Mouse (Mus musculus): ENCODE results near the gene Tmem50a. TPM values are rescaled to one million over a fixed set of nuclear protein-coding genes. Genes with fewer than 3 reads are reported as not detected.

The Tmem50a gene
- polyA plus RNA-seq, 1 experiment from 2014 or later = 177 TPM

DNA sequence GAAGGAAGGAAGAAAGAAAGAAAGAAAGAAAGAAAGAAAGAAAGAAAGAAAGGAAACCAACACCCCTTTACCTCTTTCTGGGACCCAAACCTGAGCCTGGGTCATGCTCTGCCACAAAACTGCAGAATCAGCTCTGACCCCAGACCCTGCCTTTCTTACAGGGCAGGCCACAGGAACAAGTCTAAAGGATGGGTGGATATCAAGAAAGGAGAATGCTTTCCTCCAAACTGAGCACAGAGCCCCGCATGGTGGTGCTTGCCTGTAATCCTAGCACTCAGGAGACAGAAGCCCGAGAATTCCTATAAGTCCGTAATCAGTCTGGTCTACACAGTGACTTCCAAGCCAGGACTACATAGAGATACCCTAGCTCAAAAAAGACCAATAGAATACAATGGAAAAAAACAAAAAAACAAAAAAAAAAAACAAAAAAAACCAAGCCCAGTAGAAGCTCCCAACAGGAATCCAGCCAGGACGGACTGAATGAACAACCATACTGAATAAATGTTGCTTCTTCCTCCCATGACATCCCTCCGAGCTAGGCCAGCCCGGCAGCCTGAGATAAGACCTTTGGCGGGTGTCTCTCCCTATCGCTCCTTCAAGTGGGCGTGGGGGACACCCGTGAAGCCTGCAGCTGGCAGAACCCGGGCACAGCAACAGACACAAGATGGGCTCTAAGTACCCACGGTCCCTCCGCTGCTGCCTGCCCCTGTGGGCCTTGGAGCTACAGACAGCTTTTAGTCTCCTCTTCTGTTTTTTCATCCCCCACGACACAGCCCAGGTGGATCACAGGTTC, 50.7 kb downstream of the Tmem50a start, which contains the start of gene Rhd:
Gene Rhd (plus strand): TSS at position 600 of the 793 bp plus-strand sequence.
- 62% methylated on average over 14 of the region's 14 CpGs for WGBS
- H3K4me2 ChIP-seq (ENCODE audit: low read depth, low read length) = no peak within 1 kb of the TSS
- no peaks in the 10 kb centered on the region for H3K36me3 ChIP-seq (ENCODE audit: control insufficient read depth, insufficient read depth, low read length)
- H3K27ac ChIP-seq (ENCODE audit: low read length) = no peak within 1 kb of the TSS
- no peak within 1 kb of the TSS for H3K4me3 ChIP-seq (replicated peaks; ENCODE audit: low read length)
- peaks cover 11% of the 10 kb centered on the region; the same call in 1 of the 2 replicates for H3K4me1 ChIP-seq (ENCODE audit: control insufficient read depth, insufficient read depth, low read length)
- H3K27me3 ChIP-seq (ENCODE audit: control insufficient read depth, insufficient read depth, low read length) = peaks cover 12% of the 10 kb centered on the region; the same call in 1 of the 2 replicates
- H3K9me3 ChIP-seq (replicated peaks; ENCODE audit: control insufficient read depth, low read length) = no peaks in the 10 kb centered on the region
- peak; percentile 48; the same call in 1 of the 2 replicates for ATAC-seq (ENCODE audit: insufficient read depth, low FRiP score)
- no peak within 1 kb of the TSS for H3K9ac ChIP-seq (ENCODE audit: low read length)

DNA sequence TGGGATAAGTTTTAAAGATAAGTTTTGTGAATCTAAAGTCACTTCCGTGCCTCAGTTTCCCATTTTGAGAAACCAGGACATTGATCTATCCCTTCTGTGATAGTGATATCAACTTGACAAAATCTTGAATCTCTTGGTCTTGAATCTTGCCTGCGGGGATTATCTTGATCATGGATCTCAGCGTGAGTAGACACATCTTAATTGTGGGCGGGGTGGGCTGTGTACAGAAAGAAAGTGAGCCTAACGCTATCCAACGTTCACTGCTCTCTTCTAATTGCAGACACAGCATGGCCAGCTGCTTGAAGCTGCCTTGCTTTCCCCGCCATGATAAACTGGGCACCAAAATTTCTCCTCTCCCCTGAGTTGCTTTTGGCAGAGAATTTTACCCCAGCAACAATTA, 51.8 kb downstream of the Tmem50a start:
- no peak overlapping the region for H3K9ac ChIP-seq (ENCODE audit: low read length)
- H3K4me2 ChIP-seq (ENCODE audit: low read depth, low read length) = no peak overlapping the region
- 74% methylated on average over 7 of the region's 7 CpGs for WGBS
- H3K4me3 ChIP-seq (replicated peaks; ENCODE audit: low read length) = no peak overlapping the region
- no peaks in the 10 kb centered on the region for H3K36me3 ChIP-seq (ENCODE audit: control insufficient read depth, insufficient read depth, low read length)
- no peak for ATAC-seq (ENCODE audit: insufficient read depth, low FRiP score)
- H3K27ac ChIP-seq (ENCODE audit: low read length) = no peak overlapping the region
- no peaks in the 10 kb centered on the region for H3K4me1 ChIP-seq (ENCODE audit: control insufficient read depth, insufficient read depth, low read length)
- H3K9me3 ChIP-seq (replicated peaks; ENCODE audit: control insufficient read depth, low read length) = no peaks in the 10 kb centered on the region
- H3K27me3 ChIP-seq (ENCODE audit: control insufficient read depth, insufficient read depth, low read length) = peaks cover 3% of the 10 kb centered on the region; the same call in 1 of the 2 replicates

DNA sequence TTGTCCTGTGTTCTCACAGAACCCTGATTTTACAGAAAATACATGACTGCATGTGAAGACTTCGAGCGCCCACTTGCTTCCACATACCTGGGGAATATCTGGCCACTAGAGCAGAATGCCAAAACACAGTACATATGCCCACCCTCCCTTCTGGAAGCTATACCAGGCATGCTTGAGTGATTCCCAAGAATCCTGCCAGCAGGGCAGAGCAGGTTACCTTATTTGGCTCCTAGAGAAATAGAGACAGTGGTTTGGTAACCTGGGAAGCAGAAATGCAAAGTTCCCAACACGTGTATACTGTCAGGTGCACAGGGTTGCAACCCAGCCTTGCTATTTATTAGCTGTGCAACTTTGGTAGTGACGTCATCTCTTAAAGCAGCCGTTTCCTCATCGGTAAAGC, 52.9 kb downstream of the Tmem50a start:
- Histone ChIP-seq H3K9ac (ENCODE audit: low read length) (no peak overlapping the region), H3K4me3 (replicated peaks; ENCODE audit: low read length) (no peak overlapping the region), H3K4me2 (ENCODE audit: low read depth, low read length) (no peak overlapping the region), H3K36me3 (ENCODE audit: control insufficient read depth, insufficient read depth, low read length) (no peaks in the 10 kb centered on the region), H3K27ac (ENCODE audit: low read length) (no peak overlapping the region), H3K9me3 (replicated peaks; ENCODE audit: control insufficient read depth, low read length) (no peaks in the 10 kb centered on the region), H3K27me3 (ENCODE audit: control insufficient read depth, insufficient read depth, low read length) (no peaks in the 10 kb centered on the region), H3K4me1 (ENCODE audit: control insufficient read depth, insufficient read depth, low read length) (0 out of 2 replicates have a peak, but pooled peaks cover 1% of the 10 kb centered on the region)
- ATAC-seq (ENCODE audit: insufficient read depth, low FRiP score) = no peak
- WGBS = 68% methylated on average over 6 of the region's 6 CpGs

DNA sequence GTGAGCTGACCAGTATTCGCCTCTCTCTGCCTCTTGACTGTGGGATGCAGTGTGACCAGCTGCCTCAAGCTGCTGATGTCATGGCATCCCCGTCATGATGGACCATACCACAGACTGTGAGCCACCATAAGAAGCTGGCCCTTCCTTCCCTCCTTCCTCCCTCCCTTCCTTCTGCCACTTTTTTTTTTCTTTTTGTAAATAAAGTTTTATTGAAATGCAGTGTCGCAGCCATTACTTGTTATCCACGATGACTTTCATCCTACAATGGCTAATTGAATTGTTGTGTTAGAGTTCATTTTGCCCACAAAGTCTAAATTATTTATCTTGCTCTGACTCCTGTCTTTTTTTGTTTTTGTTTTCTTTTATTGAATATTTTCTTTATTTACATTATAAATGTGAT, 56.3 kb downstream of the Tmem50a start:
- H3K9me3 ChIP-seq (replicated peaks; ENCODE audit: control insufficient read depth, low read length) = no peaks in the 10 kb centered on the region
- WGBS = 86% methylated on average over 4 of the region's 4 CpGs
- H3K9ac ChIP-seq (ENCODE audit: low read length) = no peak overlapping the region
- no peak for ATAC-seq (ENCODE audit: insufficient read depth, low FRiP score)
- no peak overlapping the region for H3K4me2 ChIP-seq (ENCODE audit: low read depth, low read length)
- H3K27me3 ChIP-seq (ENCODE audit: control insufficient read depth, insufficient read depth, low read length) = no peaks in the 10 kb centered on the region
- H3K27ac ChIP-seq (ENCODE audit: low read length) = no peak overlapping the region
- H3K4me1 ChIP-seq (ENCODE audit: control insufficient read depth, insufficient read depth, low read length) = 0 out of 2 replicates have a peak, but pooled peaks cover 3% of the 10 kb centered on the region
- no peak overlapping the region for H3K4me3 ChIP-seq (replicated peaks; ENCODE audit: low read length)
- H3K36me3 ChIP-seq (ENCODE audit: control insufficient read depth, insufficient read depth, low read length) = no peaks in the 10 kb centered on the region

DNA sequence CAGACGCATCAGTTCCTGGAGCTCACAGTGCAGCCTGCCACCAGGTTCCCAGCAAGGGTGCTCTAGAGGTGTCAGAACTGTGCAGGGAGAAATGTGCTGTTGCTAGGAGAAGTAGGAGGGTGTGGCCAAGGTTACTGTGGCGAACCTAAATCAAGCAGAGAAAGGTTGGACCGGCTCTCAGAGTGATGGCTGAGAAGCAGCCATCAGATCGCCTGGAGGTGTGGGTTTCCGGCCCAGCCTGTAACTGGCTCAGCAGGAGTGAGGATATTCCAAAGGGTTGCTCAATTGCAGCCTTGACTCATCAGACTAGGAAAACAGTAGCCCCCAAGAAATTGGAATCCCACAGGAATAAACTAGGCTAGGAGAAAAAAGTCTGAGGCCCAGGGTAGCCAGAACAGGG, 58.3 kb downstream of the Tmem50a start:
- H3K4me3 ChIP-seq (replicated peaks; ENCODE audit: low read length) = no peak overlapping the region
- no peak for ATAC-seq (ENCODE audit: insufficient read depth, low FRiP score)
- 32% methylated on average over 5 of the region's 5 CpGs for WGBS
- H3K4me1 ChIP-seq (ENCODE audit: control insufficient read depth, insufficient read depth, low read length) = peaks cover 10% of the 10 kb centered on the region
- no peaks in the 10 kb centered on the region for H3K9me3 ChIP-seq (replicated peaks; ENCODE audit: control insufficient read depth, low read length)
- no peaks in the 10 kb centered on the region for H3K27me3 ChIP-seq (ENCODE audit: control insufficient read depth, insufficient read depth, low read length)
- H3K9ac ChIP-seq (ENCODE audit: low read length) = no peak overlapping the region
- no peaks in the 10 kb centered on the region for H3K36me3 ChIP-seq (ENCODE audit: control insufficient read depth, insufficient read depth, low read length)
- no peak overlapping the region for H3K4me2 ChIP-seq (ENCODE audit: low read depth, low read length)
- peak overlapping the region; percentile 73 for H3K27ac ChIP-seq (ENCODE audit: low read length)

DNA sequence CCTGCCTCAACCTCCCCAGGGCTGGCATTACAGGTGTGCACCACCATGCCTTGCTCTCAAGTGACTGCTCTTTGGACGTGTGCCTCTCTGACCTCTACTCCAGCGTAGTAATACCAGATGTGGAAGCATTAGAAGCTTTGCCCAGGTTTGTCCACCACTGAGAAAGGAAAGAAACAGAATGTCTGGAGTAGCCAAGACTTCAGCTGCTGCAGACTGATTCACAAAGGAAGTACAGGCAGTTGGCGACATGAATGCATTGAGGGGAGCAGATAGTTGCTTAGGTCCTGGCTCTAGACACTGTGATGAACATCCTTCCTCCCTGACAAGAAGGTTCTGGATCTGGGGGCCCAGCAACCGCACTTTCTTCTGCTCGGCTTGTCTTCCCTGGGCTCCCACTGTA, 58.8 kb downstream of the Tmem50a start:
- ATAC-seq (ENCODE audit: insufficient read depth, low FRiP score) = no peak
- Histone ChIP-seq H3K4me3 (replicated peaks; ENCODE audit: low read length) (no peak overlapping the region), H3K27ac (ENCODE audit: low read length) (peak overlapping the region; percentile 73), H3K36me3 (ENCODE audit: control insufficient read depth, insufficient read depth, low read length) (no peaks in the 10 kb centered on the region), H3K4me2 (ENCODE audit: low read depth, low read length) (no peak overlapping the region), H3K9ac (ENCODE audit: low read length) (no peak overlapping the region), H3K9me3 (replicated peaks; ENCODE audit: control insufficient read depth, low read length) (no peaks in the 10 kb centered on the region), H3K27me3 (ENCODE audit: control insufficient read depth, insufficient read depth, low read length) (no peaks in the 10 kb centered on the region), H3K4me1 (ENCODE audit: control insufficient read depth, insufficient read depth, low read length) (peaks cover 12% of the 10 kb centered on the region)
- WGBS = 46% methylated on average over 5 of the region's 5 CpGs

DNA sequence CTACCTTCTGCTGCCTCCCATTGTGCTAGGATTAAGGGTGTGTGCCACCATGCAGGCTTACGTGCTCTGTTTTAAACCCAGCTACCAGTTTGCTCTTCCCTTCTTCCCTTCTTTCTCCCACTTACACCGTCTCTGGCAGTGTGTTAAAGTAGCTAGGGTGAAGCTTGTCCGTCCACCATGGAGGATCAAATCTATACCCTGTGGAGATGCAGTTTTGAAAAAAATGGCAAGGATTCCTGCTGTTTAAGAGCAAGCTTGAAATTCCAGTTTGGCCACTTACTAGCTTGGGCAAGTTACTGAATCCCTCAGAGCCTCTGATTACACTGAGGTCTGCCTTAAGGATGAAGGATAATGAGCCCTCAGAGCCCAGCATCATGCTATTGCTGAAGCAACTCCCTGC, 59.5 kb downstream of the Tmem50a start:
- no peak for ATAC-seq (ENCODE audit: insufficient read depth, low FRiP score)
- Histone ChIP-seq H3K27me3 (ENCODE audit: control insufficient read depth, insufficient read depth, low read length) (no peaks in the 10 kb centered on the region), H3K27ac (ENCODE audit: low read length) (peak overlapping the region; percentile 73), H3K4me3 (replicated peaks; ENCODE audit: low read length) (no peak overlapping the region), H3K9ac (ENCODE audit: low read length) (no peak overlapping the region), H3K4me1 (ENCODE audit: control insufficient read depth, insufficient read depth, low read length) (peaks cover 12% of the 10 kb centered on the region), H3K4me2 (ENCODE audit: low read depth, low read length) (no peak overlapping the region), H3K36me3 (ENCODE audit: control insufficient read depth, insufficient read depth, low read length) (no peaks in the 10 kb centered on the region), H3K9me3 (replicated peaks; ENCODE audit: control insufficient read depth, low read length) (no peaks in the 10 kb centered on the region)
- 57% methylated on average over 3 of the region's 3 CpGs for WGBS

DNA sequence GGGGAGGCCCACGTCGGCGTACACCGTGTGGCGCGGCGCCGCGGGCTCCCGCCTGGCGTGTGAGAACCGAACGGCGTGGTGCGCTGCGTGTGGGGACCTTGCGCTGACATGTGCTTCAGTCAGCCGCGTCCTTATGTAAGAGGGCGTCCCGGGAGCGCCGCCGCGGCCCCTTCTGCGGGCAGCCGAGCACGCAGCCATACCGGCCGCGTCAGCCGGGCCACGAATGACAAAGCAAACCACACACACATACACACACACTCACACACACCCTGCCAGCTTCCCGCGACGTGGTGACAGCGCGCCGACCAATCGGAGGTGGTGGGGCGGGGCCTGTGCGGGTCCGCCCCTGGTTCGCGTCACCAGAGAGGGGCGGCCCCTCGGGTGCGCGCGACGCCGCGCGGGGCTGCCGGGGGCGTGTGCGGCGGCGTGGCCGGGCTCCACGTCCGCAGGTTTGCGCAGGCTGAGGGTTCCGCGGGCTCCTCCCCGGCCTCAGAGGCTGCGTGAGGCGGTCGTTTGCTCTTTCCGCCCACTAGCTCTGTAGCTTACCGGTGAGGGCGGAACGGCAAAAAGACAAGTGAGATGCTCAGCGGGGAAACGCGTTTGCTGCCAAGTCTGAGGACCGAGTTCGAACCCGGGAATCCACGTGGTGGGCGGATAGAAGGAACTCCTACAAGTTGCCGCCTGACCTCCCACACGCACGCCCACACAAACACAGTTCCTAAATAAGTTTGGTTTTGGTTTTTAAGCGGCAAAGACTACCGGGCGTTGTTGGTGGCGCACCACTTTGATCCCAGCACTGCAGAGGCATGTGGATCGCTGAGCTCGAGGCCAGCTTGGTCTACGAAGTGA, 61.0 kb downstream of the Tmem50a start:
- Histone ChIP-seq H3K27me3 (ENCODE audit: control insufficient read depth, insufficient read depth, low read length) (no peaks in the 10 kb centered on the region), H3K4me2 (ENCODE audit: low read depth, low read length) (peak overlapping the region; percentile 68), H3K27ac (ENCODE audit: low read length) (peak overlapping the region; percentile 85), H3K9ac (ENCODE audit: low read length) (peak overlapping the region; percentile 70), H3K4me3 (replicated peaks; ENCODE audit: low read length) (peak overlapping the region; percentile 78), H3K9me3 (replicated peaks; ENCODE audit: control insufficient read depth, low read length) (no peaks in the 10 kb centered on the region), H3K4me1 (ENCODE audit: control insufficient read depth, insufficient read depth, low read length) (peaks cover 12% of the 10 kb centered on the region), H3K36me3 (ENCODE audit: control insufficient read depth, insufficient read depth, low read length) (no peaks in the 10 kb centered on the region)
- peak; percentile 94 for ATAC-seq (ENCODE audit: insufficient read depth, low FRiP score)
- under 1% methylated on average over 91 of the region's 91 CpGs for WGBS

DNA sequence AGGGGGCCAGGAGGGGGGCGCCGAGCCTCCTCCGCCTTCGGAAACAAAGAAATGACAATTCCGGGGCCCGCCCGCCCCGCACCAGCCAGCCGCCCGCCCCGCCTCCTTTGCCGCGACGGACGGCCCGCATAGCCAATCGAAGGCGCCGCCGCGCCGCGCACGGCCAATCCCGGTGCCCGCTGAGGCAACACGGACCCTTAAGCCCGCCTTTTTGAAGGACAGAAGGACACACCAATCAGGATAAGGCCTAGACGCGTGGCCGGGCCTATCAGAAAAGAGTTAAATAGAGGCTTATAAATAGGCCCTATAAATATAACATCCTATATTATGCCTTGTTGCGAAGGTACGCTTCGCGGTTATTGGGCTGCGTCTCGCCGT, 61.6 kb downstream of the Tmem50a start, which contains the start of gene Maco1:
Gene Maco1 (minus strand): TSS at position 87 of the 378 bp plus-strand sequence.
- ATAC-seq (ENCODE audit: insufficient read depth, low FRiP score) = peak; percentile 97
- Histone ChIP-seq H3K27ac (ENCODE audit: low read length) (peak within 1 kb of the TSS; percentile 85), H3K4me2 (ENCODE audit: low read depth, low read length) (peak within 1 kb of the TSS; percentile 92), H3K4me1 (ENCODE audit: control insufficient read depth, insufficient read depth, low read length) (peaks cover 12% of the 10 kb centered on the region), H3K4me3 (replicated peaks; ENCODE audit: low read length) (peak within 1 kb of the TSS; percentile 78), H3K36me3 (ENCODE audit: control insufficient read depth, insufficient read depth, low read length) (no peaks in the 10 kb centered on the region), H3K9me3 (replicated peaks; ENCODE audit: control insufficient read depth, low read length) (no peaks in the 10 kb centered on the region), H3K27me3 (ENCODE audit: control insufficient read depth, insufficient read depth, low read length) (no peaks in the 10 kb centered on the region), H3K9ac (ENCODE audit: low read length) (peak within 1 kb of the TSS; percentile 94)
- 0% methylated on average over 38 of the region's 38 CpGs for WGBS

All from stomach, embryonic 16.5 days (tissue).